Mouse (Mus musculus) spleen, adult 2 months (tissue): ENCODE data around the gene Slc16a6. TPM values are rescaled to one million over a fixed set of nuclear protein-coding genes. Genes with fewer than 3 reads are reported as not detected.

ENCODE experiments used
- DNase-seq, 2 experiments: peaks; one replicate each; pipeline versions ENCODE4 v3.0.0 to v3.0.0-alpha.2; 2012 to 2021; ENCODE audit warnings: low spot score in 2 of 2, low read depth in 1 of 2
- H3K27ac ChIP-seq: fragments of 200-500 bp; 2 replicates; pipeline ENCODE4 v1.5.1; 2012; ENCODE audit warnings: low read length, inconsistent platforms; ENCODE audit not compliant: insufficient read depth
- H3K27me3 ChIP-seq: fragments of 200-500 bp; 2 replicates; pipeline ENCODE4 v1.6.1; 2012; ENCODE audit warnings: mild to moderate bottlenecking, moderate library complexity, low read length, inconsistent platforms; ENCODE audit not compliant: control insufficient read depth, insufficient read depth
- H3K36me3 ChIP-seq: fragments of 200-500 bp; 2 replicates; pipeline ENCODE4 v1.6.1; 2012; ENCODE audit warnings: mild to moderate bottlenecking, low read length, inconsistent platforms; ENCODE audit not compliant: control insufficient read depth, insufficient read depth
- H3K4me1 ChIP-seq: fragments of 200-500 bp; 2 replicates; pipeline ENCODE4 v1.6.1; 2011; ENCODE audit warnings: inconsistent platforms; ENCODE audit not compliant: control insufficient read depth, insufficient read depth, insufficient read length
- H3K4me3 ChIP-seq: fragments of 200-500 bp; 2 replicates; pipeline ENCODE4 v1.5.1; 2011; ENCODE audit warnings: mild to moderate bottlenecking, inconsistent platforms; ENCODE audit not compliant: insufficient read depth, insufficient read length; ENCODE audit errors: extremely low read depth
- CTCF ChIP-seq: fragments of 200-500 bp; IDR thresholded peaks from 2 replicates; pipeline ENCODE4 v1.5.1; 2011; ENCODE audit warnings: mild to moderate bottlenecking, inconsistent platforms; ENCODE audit not compliant: insufficient read depth, insufficient read length, insufficient replicate concordance; ENCODE audit errors: extremely low read depth
- POLR2A ChIP-seq: fragments of 200-500 bp; IDR thresholded peaks from 2 replicates; pipeline ENCODE4 v1.6.1; 2011; ENCODE audit warnings: low read depth, low read length, inconsistent platforms
- WGBS: fragments of 180-500 bp; shearing (Covaris S2); methylation state at CpG from one replicate; pipeline ENCODE4 v1.1.7; 2018; 5-methylcytosine and 5-hydroxymethylcytosine counted together
- polyA plus RNA-seq: library from polyadenylated mRNA; depleted of rRNA; stranded (reverse); fragments of >200 nt; gene quantifications from 2 replicates; pipeline ENCODE4 v1.2.3, GENCODE M21; 2012

Gene Slc16a6
- polyA plus RNA-seq, 1 experiment, result 9.8 TPM

GRCm38 (mm10) chr11:109440641-109441040 is 32.8 kb downstream of the Slc16a6 start:
- H3K36me3 ChIP-seq, result no peaks in the 10 kb centered on the region
- H3K4me3 ChIP-seq, result no peak overlapping the region
- no peaks in the 10 kb centered on the region for H3K27me3 ChIP-seq
- H3K4me1 ChIP-seq, result peaks cover 8% of the 10 kb centered on the region; the same call in 1 of the 2 replicates
- no peak for DNase-seq
- WGBS, result 63% methylated on average over 4 of the region's 4 CpGs
- peak overlapping the region; percentile 7; the same call in 1 of the 2 replicates for H3K27ac ChIP-seq
- TF ChIP-seq POLR2A, result no peak
- TF ChIP-seq CTCF, result no peak

GRCm38 (mm10) chr11:109439829-109440340 is 33.5 kb downstream of the Slc16a6 start:
- peak overlapping the region; percentile 62 for H3K27ac ChIP-seq
- H3K36me3 ChIP-seq, result no peaks in the 10 kb centered on the region
- WGBS, result 3% methylated on average over 32 of the region's 32 CpGs
- DNase-seq, result peak in 1 of 2 experiments; percentile 79
- H3K4me1 ChIP-seq, result peaks cover 8% of the 10 kb centered on the region; the same call in 1 of the 2 replicates
- H3K4me3 ChIP-seq, result peak overlapping the region; percentile 60
- H3K27me3 ChIP-seq, result no peaks in the 10 kb centered on the region
- TF ChIP-seq POLR2A (peak; percentile 25; the same call in 1 of the 2 replicates), CTCF (no peak)

GRCm38 (mm10) chr11:109439209-109439608 is 34.2 kb downstream of the Slc16a6 start:
- no peak overlapping the region for H3K27ac ChIP-seq

GRCm38 (mm10) chr11:109436889-109437288 is 36.5 kb downstream of the Slc16a6 start:
- no peaks in the 10 kb centered on the region for H3K27me3 ChIP-seq
- H3K4me1 ChIP-seq, result peaks cover 20% of the 10 kb centered on the region
- no peaks in the 10 kb centered on the region for H3K36me3 ChIP-seq
- 78% methylated on average over 8 of the region's 8 CpGs for WGBS
- no peak overlapping the region for H3K27ac ChIP-seq
- no peak overlapping the region for H3K4me3 ChIP-seq
- TF ChIP-seq CTCF (no peak), POLR2A (no peak)
- no peak for DNase-seq

More at GRCm38 (mm10) chr11:109439209-109439608, 34.2 kb downstream of the Slc16a6 start:
- TF ChIP-seq POLR2A, result no peak
- TF ChIP-seq CTCF, result no peak
- Histone ChIP-seq H3K4me1 (peaks cover 11% of the 10 kb centered on the region; the same call in 1 of the 2 replicates), H3K4me3 (no peak overlapping the region; the same call in 1 of the 2 replicates), H3K36me3 (no peaks in the 10 kb centered on the region), H3K27me3 (no peaks in the 10 kb centered on the region)
- DNase-seq, result no peak
- whole genome bisulfite sequencing, result 62% methylated on average over 5 of the region's 5 CpGs

- peaks cover 5% of the 10 kb centered on the region for H3K36me3 ChIP-seq
- H3K4me3 ChIP-seq, result no peak overlapping the region
- no peak for DNase-seq
- TF ChIP-seq POLR2A (no peak), CTCF (no peak)
- 73% methylated on average over 16 of the region's 16 CpGs for WGBS
- H3K4me1 ChIP-seq, result peaks cover 19% of the 10 kb centered on the region
- no peaks in the 10 kb centered on the region for H3K27me3 ChIP-seq
- H3K27ac ChIP-seq, result no peak overlapping the region
These were observed 39.1 kb downstream of the Slc16a6 start for GRCm38 (mm10) chr11:109434233-109434798.

- WGBS, result 97% methylated on average over 5 of the region's 5 CpGs
- Histone ChIP-seq H3K27ac (no peak overlapping the region), H3K4me3 (no peak overlapping the region), H3K4me1 (peaks cover 11% of the 10 kb centered on the region), H3K36me3 (peaks cover 7% of the 10 kb centered on the region), H3K27me3 (no peaks in the 10 kb centered on the region)
- TF ChIP-seq POLR2A (no peak), CTCF (no peak)
- DNase-seq, result no peak
These were observed 46.0 kb downstream of the Slc16a6 start for GRCm38 (mm10) chr11:109427353-109427752.

- Histone ChIP-seq H3K36me3 (peaks cover 7% of the 10 kb centered on the region), H3K27ac (peak overlapping the region; percentile 87), H3K4me3 (peak overlapping the region; percentile 55), H3K4me1 (peaks cover 12% of the 10 kb centered on the region), H3K27me3 (no peaks in the 10 kb centered on the region)
- WGBS, result 0% methylated on average over 11 of the region's 11 CpGs
- TF ChIP-seq CTCF (no peak), POLR2A (no peak)
- DNase-seq, result no peak
These were observed 47.2 kb downstream of the Slc16a6 start for GRCm38 (mm10) chr11:109426272-109426586.
